Comparison of ENCODE assay signal across 20 mouse cellular contexts in the genomic region with DNA sequence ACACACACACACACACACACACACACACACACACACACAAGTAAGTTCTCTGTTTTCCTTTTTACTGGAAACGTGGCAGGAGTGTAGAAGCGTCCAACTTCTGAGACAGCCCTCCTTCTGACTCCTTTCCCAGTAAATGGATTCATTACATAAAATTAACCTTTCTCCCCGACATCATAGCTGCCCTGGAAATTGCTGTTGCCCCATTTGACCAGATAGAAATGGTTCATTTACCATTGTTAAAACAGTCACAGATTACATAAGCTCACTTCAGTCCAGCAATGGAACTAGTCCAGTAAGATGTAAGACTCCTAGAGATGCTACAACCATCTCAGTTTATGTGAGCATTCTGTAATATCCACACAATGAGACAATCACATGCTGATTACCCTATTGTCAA.
A peak's percentile ranks its signal among the peaks of the same experiment; 100 is the strongest.
DNase-seq lines count a peak whose midpoint lies in the region; ATAC-seq lines count a peak whose summit lies in the region.
"Had no signal": no experiment of that assay in that cellular context is flagged by ENCODE, and none has a peak within 500 bp of the region (broad histone marks: within the 10 kb centered on the region; RNA-seq: fewer than 3 reads in every experiment).

No protein-coding gene starts in this region.

- WGBS in embryonic facial prominence, embryonic 12.5 days, result 26% methylated on average over 3 of the region's 3 CpGs
- WGBS in embryonic facial prominence, embryonic 10.5 days, result 33% methylated on average over 3 of the region's 3 CpGs
- 24% methylated on average over 3 of the region's 3 CpGs for WGBS in kidney, embryonic 15.5 days
- 48% methylated on average over 3 of the region's 3 CpGs for WGBS in lung, embryonic 15.5 days
- WGBS in embryonic facial prominence, embryonic 14.5 days, result 33% methylated on average over 3 of the region's 3 CpGs

- H3K4me3 ChIP-seq in embryonic facial prominence, embryonic 12.5 days, result no peak overlapping the region
- no peak overlapping the region for H3K4me3 ChIP-seq in embryonic facial prominence, embryonic 10.5 days
- no peak overlapping the region for H3K4me3 ChIP-seq in kidney, embryonic 15.5 days (replicated peaks)
- H3K4me3 ChIP-seq in lung, embryonic 15.5 days, result no peak overlapping the region
- no peak overlapping the region for H3K4me3 ChIP-seq in embryonic facial prominence, embryonic 14.5 days (ENCODE audit: low read depth, low read length)
- H3K4me3 ChIP-seq: forebrain, embryonic 12.5 days; heart, embryonic 10.5 days; hindbrain, embryonic 12.5 days had no signal

- no peaks in the 10 kb centered on the region for H3K36me3 ChIP-seq in embryonic facial prominence, embryonic 12.5 days
- H3K36me3 ChIP-seq in embryonic facial prominence, embryonic 10.5 days (replicated peaks), result no peaks in the 10 kb centered on the region
- no peaks in the 10 kb centered on the region for H3K36me3 ChIP-seq in kidney, embryonic 15.5 days
- no peaks in the 10 kb centered on the region for H3K36me3 ChIP-seq in lung, embryonic 15.5 days
- no peaks in the 10 kb centered on the region for H3K36me3 ChIP-seq in embryonic facial prominence, embryonic 14.5 days (ENCODE audit: control insufficient read depth, insufficient read depth, low read length)
- H3K36me3 ChIP-seq: forebrain, embryonic 12.5 days; heart, embryonic 10.5 days; hindbrain, embryonic 12.5 days had no signal

- H3K9ac ChIP-seq in embryonic facial prominence, embryonic 12.5 days, result no peak overlapping the region
- no peak overlapping the region for H3K9ac ChIP-seq in kidney, embryonic 15.5 days
- no peak overlapping the region for H3K9ac ChIP-seq in lung, embryonic 15.5 days
- H3K9ac ChIP-seq in embryonic facial prominence, embryonic 14.5 days (ENCODE audit: low read depth, low read length), result no peak overlapping the region
- H3K9ac ChIP-seq: forebrain, embryonic 12.5 days; hindbrain, embryonic 12.5 days had no signal

- no peak for DNase-seq in embryonic facial prominence, embryonic 10.5 days (ENCODE audit: low spot score)
- DNase-seq in kidney, postnatal 4 days, result no peak
- no peak for DNase-seq in lung, adult 18-20 months
- DNase-seq in embryonic facial prominence, embryonic 14.5 days (ENCODE audit: low spot score), result no peak
- DNase-seq in B cell, adult 2 months, result no peak
- DNase-seq: adrenal gland, postnatal 14 days; cerebellum, adult 11-12 months; cerebellum, adult 9-10 months; cerebellum, postnatal 36 days; gastrocnemius, postnatal 10 days; heart, adult 18-20 months; heart, postnatal 10 days; heart, postnatal 4 days had no signal

- no peak for ATAC-seq in embryonic facial prominence, embryonic 12.5 days (ENCODE audit: insufficient number of reproducible peaks, insufficient read depth, low FRiP score, low TSS enrichment)
- 0 out of 2 replicates have a peak, but pooled peaks have one; percentile 2 for ATAC-seq in kidney, embryonic 15.5 days (replicated peaks; ENCODE audit: low FRiP score)
- ATAC-seq in lung, embryonic 15.5 days (ENCODE audit: borderline replicate concordance, extremely low read depth, low FRiP score, low TSS enrichment), result no peak
- ATAC-seq in embryonic facial prominence, embryonic 14.5 days (ENCODE audit: low read depth), result peak; percentile 10; the same call in 1 of the 2 replicates
- ATAC-seq: forebrain, embryonic 16.5 days had no signal

- H3K27ac ChIP-seq in embryonic facial prominence, embryonic 12.5 days, result 0 out of 2 replicates have a peak overlapping the region, but pooled peaks have one; percentile 9
- H3K27ac ChIP-seq in embryonic facial prominence, embryonic 10.5 days (replicated peaks), result no peak overlapping the region
- H3K27ac ChIP-seq in kidney, embryonic 15.5 days, result peak overlapping the region; percentile 81
- 0 out of 2 replicates have a peak overlapping the region, but pooled peaks have one; percentile 13 for H3K27ac ChIP-seq in lung, embryonic 15.5 days
- peak overlapping the region; percentile 24; the same call in 1 of the 2 replicates for H3K27ac ChIP-seq in embryonic facial prominence, embryonic 14.5 days (replicated peaks; ENCODE audit: low read depth, low read length)
- H3K27ac ChIP-seq: forebrain, embryonic 12.5 days; heart, embryonic 10.5 days had no signal

- peaks cover 9% of the 10 kb centered on the region; the same call in 1 of the 2 replicates for H3K4me1 ChIP-seq in embryonic facial prominence, embryonic 12.5 days
- H3K4me1 ChIP-seq in embryonic facial prominence, embryonic 10.5 days, result peaks cover 32% of the 10 kb centered on the region
- peaks cover 36% of the 10 kb centered on the region for H3K4me1 ChIP-seq in kidney, embryonic 15.5 days
- H3K4me1 ChIP-seq in lung, embryonic 15.5 days, result no peaks in the 10 kb centered on the region
- H3K4me1 ChIP-seq in embryonic facial prominence, embryonic 14.5 days (ENCODE audit: control insufficient read depth, insufficient read depth, low read length), result no peaks in the 10 kb centered on the region

- no peaks in the 10 kb centered on the region for H3K27me3 ChIP-seq in embryonic facial prominence, embryonic 12.5 days
- H3K27me3 ChIP-seq in embryonic facial prominence, embryonic 10.5 days (replicated peaks; ENCODE audit: low read depth, poor library complexity, severe bottlenecking), result no peaks in the 10 kb centered on the region
- H3K27me3 ChIP-seq in kidney, embryonic 15.5 days, result no peaks in the 10 kb centered on the region
- H3K27me3 ChIP-seq in lung, embryonic 15.5 days, result no peaks in the 10 kb centered on the region
- no peaks in the 10 kb centered on the region for H3K27me3 ChIP-seq in embryonic facial prominence, embryonic 14.5 days (replicated peaks; ENCODE audit: control insufficient read depth, insufficient read depth, low read length)
- H3K27me3 ChIP-seq: forebrain, embryonic 12.5 days; hindbrain, embryonic 12.5 days had no signal

- no peaks in the 10 kb centered on the region for H3K9me3 ChIP-seq in embryonic facial prominence, embryonic 12.5 days
- no peaks in the 10 kb centered on the region for H3K9me3 ChIP-seq in embryonic facial prominence, embryonic 10.5 days
- no peaks in the 10 kb centered on the region for H3K9me3 ChIP-seq in kidney, embryonic 15.5 days (replicated peaks)
- no peaks in the 10 kb centered on the region for H3K9me3 ChIP-seq in lung, embryonic 15.5 days
- H3K9me3 ChIP-seq in embryonic facial prominence, embryonic 14.5 days (ENCODE audit: control insufficient read depth, low read length), result no peaks in the 10 kb centered on the region
- H3K9me3 ChIP-seq: forebrain, embryonic 12.5 days; heart, embryonic 10.5 days; hindbrain, embryonic 12.5 days had no signal

- H3K4me2 ChIP-seq in embryonic facial prominence, embryonic 12.5 days (replicated peaks), result no peak overlapping the region
- no peak overlapping the region for H3K4me2 ChIP-seq in kidney, embryonic 15.5 days
- no peak overlapping the region for H3K4me2 ChIP-seq in lung, embryonic 15.5 days
- no peak overlapping the region for H3K4me2 ChIP-seq in embryonic facial prominence, embryonic 14.5 days (ENCODE audit: low read depth, low read length)
- H3K4me2 ChIP-seq: forebrain, embryonic 12.5 days; hindbrain, embryonic 12.5 days had no signal

Comparison
In these comparisons a context has a peak if more than half of its experiments do, and no peak if none do; other contexts are left out.
1. ATAC-seq: peak in kidney, embryonic 15.5 days (single experiment) and embryonic facial prominence, embryonic 14.5 days (single experiment); none in embryonic facial prominence, embryonic 12.5 days (single experiment) and lung, embryonic 15.5 days (single experiment).